Mouse (Mus musculus) forebrain, embryonic 14.5 days (tissue): ENCODE results near the gene Tas2r103. TPM values are rescaled to one million over a fixed set of nuclear protein-coding genes. Genes with fewer than 3 reads are reported as not detected.

Experiments used
- ATAC-seq: fragments of 200-750 bp; cut with Nextera tagmentation; 2 replicates; pipeline ENCODE4 v1.8.0; 2017; ENCODE audit warnings: mild to moderate bottlenecking, moderate library complexity
- DNase-seq: peaks from one replicate; pipeline ENCODE4 v3.0.0-alpha.2; 2015; ENCODE audit warnings: low spot score
- H3K27ac ChIP-seq: fragments of 300-500 bp; sonication (generic); 2 replicates; pipeline ENCODE4 v1.5.1; 2014; ENCODE audit warnings: low read depth, mild to moderate bottlenecking, control low read depth, low read length, moderate library complexity
- H3K27me3 ChIP-seq: fragments of 300-500 bp; sonication (generic); replicated peaks from 2 replicates; pipeline ENCODE4 v1.6.1; 2014; ENCODE audit warnings: low read length, control low read depth, mixed read lengths; ENCODE audit not compliant: control insufficient read depth, insufficient read depth
- H3K36me3 ChIP-seq: fragments of 300-500 bp; sonication (generic); 2 replicates; pipeline ENCODE4 v1.6.1; 2014; ENCODE audit warnings: low read length, control low read depth; ENCODE audit not compliant: control insufficient read depth, insufficient read depth
- H3K4me1 ChIP-seq: fragments of 300-500 bp; sonication (generic); 2 replicates; pipeline ENCODE4 v1.6.1; 2014; ENCODE audit warnings: antibody characterized with exemption, low read length, control low read depth; ENCODE audit not compliant: control insufficient read depth, insufficient read depth
- H3K4me2 ChIP-seq: fragments of 300-500 bp; sonication (generic); 2 replicates; pipeline ENCODE4 v1.6.1; 2014; ENCODE audit warnings: mild to moderate bottlenecking, control low read depth, low read length
- H3K4me3 ChIP-seq: fragments of 300-500 bp; sonication (generic); 2 replicates; pipeline ENCODE4 v1.5.1; 2014; ENCODE audit warnings: low read depth, low read length, control low read depth
- H3K9ac ChIP-seq: fragments of 300-500 bp; sonication (generic); 2 replicates; pipeline ENCODE4 v1.6.1; 2014; ENCODE audit warnings: mild to moderate bottlenecking, low read length, control low read depth, moderate library complexity
- H3K9me3 ChIP-seq: fragments of 300-500 bp; sonication (generic); replicated peaks from 2 replicates; pipeline ENCODE4 v1.6.1; 2016; ENCODE audit warnings: low read length, control low read depth, mixed read lengths; ENCODE audit not compliant: control insufficient read depth
- WGBS: fragments of 180-500 bp; shearing (Covaris S2); extraction: QIAGEN DNeasy Blood & Tissue Kit; methylation state at CpG from one replicate; pipeline ENCODE4 v1.1.7; 2014; 5-methylcytosine and 5-hydroxymethylcytosine counted together
- polyA plus RNA-seq: library from polyadenylated mRNA; unstranded; fragments of >200 nt; fragmentation: Nextera tagmentation; extraction: Ambion mirVana; gene quantifications from 2 replicates; pipeline ENCODE4 v1.2.1, GENCODE M21; 2014

Tas2r103 gene
- not detected in 2 replicates for polyA plus RNA-seq

DNA sequence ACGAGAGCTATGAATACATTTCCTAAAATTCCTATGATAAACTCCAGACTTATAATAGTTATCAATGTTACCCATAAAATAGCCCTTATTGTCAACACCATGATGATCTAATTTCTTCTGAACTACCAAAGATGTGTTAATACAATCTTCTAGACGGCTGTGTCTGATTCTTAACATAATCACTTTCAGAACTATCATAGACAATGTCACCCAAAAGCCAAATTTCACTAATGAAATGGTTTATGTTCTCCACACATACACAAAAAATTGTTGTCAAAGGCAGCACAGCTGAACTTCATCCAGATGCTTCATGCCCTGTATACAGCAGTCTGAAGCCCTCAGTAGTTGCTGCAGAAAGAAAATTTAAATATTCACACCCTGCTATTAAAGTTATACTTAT, at the start of gene Tas2r103:
Tas2r103 (minus strand) TSS at position 101 of the 400 bp plus-strand sequence.
- DNase-seq (no peak), ATAC-seq (no peak)
- Histone ChIP-seq H3K4me3 (no peak within 1 kb of the TSS), H3K27ac (no peak within 1 kb of the TSS), H3K27me3 (no peaks in the 10 kb centered on the region), H3K4me2 (no peak within 1 kb of the TSS), H3K9ac (no peak within 1 kb of the TSS), H3K4me1 (no peaks in the 10 kb centered on the region), H3K36me3 (no peaks in the 10 kb centered on the region), H3K9me3 (no peaks in the 10 kb centered on the region)
- 81% methylated on average over 2 of the region's 2 CpGs for WGBS

- H3K4me3 ChIP-seq: no peak within 1 kb of the TSS
- DNase-seq (no peak), ATAC-seq (no peak)
- H3K27ac ChIP-seq: no peak within 1 kb of the TSS
- H3K4me2 ChIP-seq: no peak within 1 kb of the TSS
- no peak within 1 kb of the TSS for H3K9ac ChIP-seq
- H3K27me3 ChIP-seq: no peaks in the 10 kb centered on the region
- no peaks in the 10 kb centered on the region for H3K36me3 ChIP-seq
- no peaks in the 10 kb centered on the region for H3K4me1 ChIP-seq
- H3K9me3 ChIP-seq: no peaks in the 10 kb centered on the region
Observed at GRCm38 (mm10) chr6:133055716-133056115, 18.8 kb upstream of the Tas2r103 start, which contains the start of gene Tas2r140. TSS of gene Tas2r140 (minus strand) at chr6:133055816.

Other genes starting within 250 kb of the Tas2r103 start
- not detected in 2 replicates for gene Tas2r117, start 234.3 kb downstream of the Tas2r103 start, polyA plus RNA-seq
- gene Tas2r123, start 190.0 kb downstream of the Tas2r103 start, polyA plus RNA-seq: not detected in 2 replicates
- gene Tas2r116, start 181.7 kb downstream of the Tas2r103 start, polyA plus RNA-seq: not detected in 2 replicates
- not detected in 2 replicates for gene Tas2r110, start 169.1 kb downstream of the Tas2r103 start, polyA plus RNA-seq
- gene Tas2r113, start 144.1 kb downstream of the Tas2r103 start, polyA plus RNA-seq: not detected in 2 replicates
- not detected in 2 replicates for gene Tas2r125, start 127.5 kb downstream of the Tas2r103 start, polyA plus RNA-seq
- gene Tas2r129, start 86.0 kb downstream of the Tas2r103 start, polyA plus RNA-seq: not detected in 2 replicates
- gene Tas2r131, start 79.2 kb downstream of the Tas2r103 start, polyA plus RNA-seq: not detected in 2 replicates
- not detected in 2 replicates for gene Tas2r109, start 56.1 kb downstream of the Tas2r103 start, polyA plus RNA-seq
- not detected in 2 replicates for gene Tas2r140, start 18.7 kb upstream of the Tas2r103 start, polyA plus RNA-seq
- gene Smim10l1, start 67.8 kb upstream of the Tas2r103 start, polyA plus RNA-seq: 73.4 and 93.4 TPM in 2 replicates